Mouse (Mus musculus) small intestine, adult 2 months (tissue): ENCODE data around the gene Nckap5.

ENCODE experiments used
- CTCF ChIP-seq: fragments of 200-500 bp; IDR thresholded peaks from 2 replicates; pipeline ENCODE4 v1.5.1; 2012; ENCODE audit warnings: low read depth, mild to moderate bottlenecking, control low read depth, inconsistent platforms, low read length, moderate library complexity, mixed read lengths; ENCODE audit not compliant: insufficient replicate concordance, insufficient read length; ENCODE audit errors: extremely low read depth
- POLR2A ChIP-seq: fragments of 200-500 bp; IDR thresholded peaks from 2 replicates; pipeline ENCODE4 v1.6.1; 2012; ENCODE audit warnings: low read depth, mild to moderate bottlenecking, control low read depth, inconsistent platforms, low read length, moderate library complexity

DNA sequence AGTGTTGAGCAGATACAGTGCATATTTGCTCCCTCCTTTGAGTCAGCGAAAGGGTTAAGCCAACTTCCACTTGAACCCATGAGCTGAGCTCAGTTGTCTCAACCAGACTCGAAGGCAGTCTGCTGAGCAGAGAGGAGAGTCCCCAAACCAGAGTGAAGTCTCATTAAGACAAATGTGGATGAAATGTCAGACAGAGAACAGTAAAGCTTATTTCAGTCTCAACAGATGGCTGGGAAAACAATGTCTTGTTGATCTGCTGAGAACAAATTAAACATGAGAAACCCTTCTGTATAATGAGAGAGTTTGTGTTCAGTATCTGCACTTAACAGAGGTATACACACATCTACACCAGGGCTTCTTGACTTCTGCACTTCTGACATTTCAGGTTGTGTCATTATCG lies 694.9 kb downstream of the Nckap5 start:
- TF ChIP-seq CTCF, result no peak
- TF ChIP-seq POLR2A, result no peak
